ENCODE assay signal across 8 mouse cellular contexts in the genomic region with DNA sequence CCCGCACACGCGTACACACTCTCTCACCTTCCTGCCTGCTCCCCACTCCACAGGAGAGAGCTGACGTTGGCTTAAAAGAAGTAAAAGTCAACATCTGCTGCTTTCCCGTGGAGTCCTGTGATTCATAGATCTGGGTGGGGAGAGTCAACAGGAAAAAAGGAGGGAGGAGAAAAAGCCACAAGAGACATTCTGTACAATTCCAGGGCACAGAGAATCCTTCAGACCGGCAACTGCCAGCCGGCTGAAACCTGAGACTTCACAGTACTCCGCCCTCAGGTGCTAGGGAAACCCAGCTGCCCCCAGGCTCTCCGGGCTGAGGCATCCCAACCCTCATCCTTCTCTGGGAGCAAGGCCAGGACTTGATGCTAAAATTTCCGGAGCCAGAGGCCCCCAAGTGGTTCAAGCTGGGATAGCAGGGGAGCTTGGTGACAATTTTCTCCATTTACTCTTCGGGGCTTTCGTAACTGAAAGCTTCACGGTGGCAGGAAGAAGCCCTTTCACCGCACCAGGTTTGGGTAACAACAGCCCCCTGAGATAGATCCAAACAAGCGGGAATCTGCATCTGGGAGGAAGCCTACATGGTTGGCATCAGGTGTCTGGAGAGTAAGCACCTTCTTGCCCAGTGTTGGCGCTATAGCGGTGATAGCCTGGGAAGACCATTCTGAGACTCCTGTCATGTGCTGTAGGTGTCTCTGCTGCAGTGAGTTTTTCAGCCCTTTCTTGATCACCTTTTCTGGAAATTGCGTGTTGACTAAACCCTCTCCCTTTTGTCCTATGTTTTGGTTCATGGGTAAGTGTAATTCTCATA. TPM values are rescaled to one million over a fixed set of nuclear protein-coding genes. Genes with fewer than 3 reads are reported as not detected.
DNase-seq lines count a peak whose midpoint lies in the region; ATAC-seq and TF ChIP-seq lines count a peak whose summit lies in the region.

No protein-coding gene starts in this region.

- no peaks in the 10 kb centered on the region for H3K4me1 ChIP-seq in brown adipose tissue, adult 24 weeks (ENCODE audit: control insufficient read depth, insufficient read depth, insufficient read length, low read length)
- H3K4me1 ChIP-seq in forebrain, embryonic 10.5 days = peaks cover 16% of the 10 kb centered on the region
- peaks cover 14% of the 10 kb centered on the region for H3K4me1 ChIP-seq in heart, embryonic 15.5 days (replicated peaks)
- peaks cover 12% of the 10 kb centered on the region for H3K4me1 ChIP-seq in liver, embryonic 13.5 days (replicated peaks)
- no peaks in the 10 kb centered on the region for H3K4me1 ChIP-seq in neural tube, embryonic 11.5 days (ENCODE audit: control insufficient read depth, insufficient read depth, low read length)
- no peaks in the 10 kb centered on the region for H3K4me1 ChIP-seq in stomach, postnatal 0 days (replicated peaks; ENCODE audit: control insufficient read depth, insufficient read depth)

- 5% methylated on average over 17 of the region's 18 CpGs for WGBS in forebrain, embryonic 10.5 days
- 4% methylated on average over 18 of the region's 18 CpGs for WGBS in heart, embryonic 15.5 days
- WGBS in liver, embryonic 13.5 days (ENCODE audit: insufficient replicate concordance) = 11% methylated on average over 17 of the region's 18 CpGs
- WGBS in neural tube, embryonic 11.5 days = 7% methylated on average over 15 of the region's 18 CpGs
- WGBS in stomach, postnatal 0 days = 6% methylated on average over 16 of the region's 18 CpGs

- H3K9ac ChIP-seq in heart, embryonic 15.5 days = peak overlapping the region; percentile 47; the same call in 1 of the 2 replicates
- 0 out of 2 replicates have a peak overlapping the region, but pooled peaks have one; percentile 38 for H3K9ac ChIP-seq in liver, embryonic 13.5 days
- H3K9ac ChIP-seq in neural tube, embryonic 11.5 days (ENCODE audit: low read length) = no peak overlapping the region
- H3K9ac ChIP-seq in stomach, postnatal 0 days (ENCODE audit: low read length) = peak overlapping the region; percentile 59

- no peak for TF ChIP-seq EP300 in stomach, postnatal 0 days (optimal IDR thresholded peaks at IDR 0.05)

- TF ChIP-seq CTCF in stomach, postnatal 0 days (IDR thresholded peaks at IDR 0.05; ENCODE audit: low read depth) = peak; percentile 86

- H3K4me3 ChIP-seq in brown adipose tissue, adult 24 weeks (ENCODE audit: insufficient read depth, low read depth, low read length) = peak overlapping the region; percentile 39
- H3K4me3 ChIP-seq in forebrain, embryonic 10.5 days = peak overlapping the region; percentile 41
- peak overlapping the region; percentile 39 for H3K4me3 ChIP-seq in heart, embryonic 15.5 days
- peak overlapping the region; percentile 31 for H3K4me3 ChIP-seq in liver, embryonic 13.5 days (replicated peaks)
- no peak overlapping the region for H3K4me3 ChIP-seq in neural tube, embryonic 11.5 days (ENCODE audit: low read depth, low read length)
- peak overlapping the region; percentile 29 for H3K4me3 ChIP-seq in stomach, postnatal 0 days (ENCODE audit: low read depth, low read length)

- H3K27me3 ChIP-seq in forebrain, embryonic 10.5 days (ENCODE audit: poor library complexity, severe bottlenecking) = peaks cover 6% of the 10 kb centered on the region; the same call in 1 of the 2 replicates
- H3K27me3 ChIP-seq in heart, embryonic 15.5 days = no peaks in the 10 kb centered on the region
- H3K27me3 ChIP-seq in liver, embryonic 13.5 days = 0 out of 2 replicates have a peak, but pooled peaks cover 9% of the 10 kb centered on the region
- H3K27me3 ChIP-seq in neural tube, embryonic 11.5 days (ENCODE audit: control insufficient read depth, insufficient read depth, low read length) = no peaks in the 10 kb centered on the region
- no peaks in the 10 kb centered on the region for H3K27me3 ChIP-seq in stomach, postnatal 0 days (ENCODE audit: control insufficient read depth, insufficient read depth, low read length)

- no peaks in the 10 kb centered on the region for H3K9me3 ChIP-seq in forebrain, embryonic 10.5 days
- H3K9me3 ChIP-seq in heart, embryonic 15.5 days (replicated peaks) = no peaks in the 10 kb centered on the region
- H3K9me3 ChIP-seq in liver, embryonic 13.5 days (replicated peaks) = no peaks in the 10 kb centered on the region
- no peaks in the 10 kb centered on the region for H3K9me3 ChIP-seq in neural tube, embryonic 11.5 days (ENCODE audit: control insufficient read depth, low read length)
- H3K9me3 ChIP-seq in stomach, postnatal 0 days (ENCODE audit: control insufficient read depth, low read length) = no peaks in the 10 kb centered on the region

- no peak overlapping the region for H3K27ac ChIP-seq in brown adipose tissue, adult 24 weeks (replicated peaks; ENCODE audit: low read depth, low read length)
- H3K27ac ChIP-seq in forebrain, embryonic 10.5 days = peak overlapping the region; percentile 74
- H3K27ac ChIP-seq in heart, embryonic 15.5 days = peak overlapping the region; percentile 31; the same call in 1 of the 2 replicates
- H3K27ac ChIP-seq in liver, embryonic 13.5 days = no peak overlapping the region
- no peak overlapping the region for H3K27ac ChIP-seq in neural tube, embryonic 11.5 days (ENCODE audit: low read depth, low read length)
- peak overlapping the region; percentile 63 for H3K27ac ChIP-seq in stomach, postnatal 0 days (replicated peaks)

- H3K4me2 ChIP-seq in heart, embryonic 15.5 days = peak overlapping the region; percentile 72
- H3K4me2 ChIP-seq in liver, embryonic 13.5 days = peak overlapping the region; percentile 59
- peak overlapping the region; percentile 45 for H3K4me2 ChIP-seq in neural tube, embryonic 11.5 days (ENCODE audit: low read depth)
- H3K4me2 ChIP-seq in stomach, postnatal 0 days (replicated peaks; ENCODE audit: low read depth) = peak overlapping the region; percentile 59

- no peaks in the 10 kb centered on the region for H3K36me3 ChIP-seq in forebrain, embryonic 10.5 days (replicated peaks)
- no peaks in the 10 kb centered on the region for H3K36me3 ChIP-seq in heart, embryonic 15.5 days
- no peaks in the 10 kb centered on the region for H3K36me3 ChIP-seq in liver, embryonic 13.5 days
- H3K36me3 ChIP-seq in neural tube, embryonic 11.5 days (ENCODE audit: control insufficient read depth, insufficient read depth, low read length) = no peaks in the 10 kb centered on the region
- H3K36me3 ChIP-seq in stomach, postnatal 0 days (ENCODE audit: control insufficient read depth, insufficient read depth, low read length) = no peaks in the 10 kb centered on the region

- peak; percentile 81 for DNase-seq in forebrain, embryonic 10.5 days (ENCODE audit: extremely low spot score, low spot score)
- DNase-seq in kidney, postnatal 14 days = peak; percentile 86
- DNase-seq in liver, embryonic 13.5 days = peak; percentile 34
- DNase-seq in neural tube, embryonic 11.5 days (ENCODE audit: low spot score) = peak; percentile 88
- peak; percentile 88 for DNase-seq in stomach, postnatal 0 days (ENCODE audit: low spot score)

- peak; percentile 79 for ATAC-seq in CD4-positive, CD25-positive, alpha-beta regulatory T cell, adult 4 months
- ATAC-seq in heart, embryonic 15.5 days (replicated peaks; ENCODE audit: insufficient number of reproducible peaks, insufficient read depth, low FRiP score, low read depth) = peak; percentile 74
- ATAC-seq in liver, embryonic 13.5 days (ENCODE audit: low read depth) = peak; percentile 26; the same call in 1 of the 2 replicates
- peak; percentile 72; the same call in 1 of the 2 replicates for ATAC-seq in neural tube, embryonic 11.5 days (ENCODE audit: insufficient read depth, low FRiP score, low TSS enrichment)
- peak; percentile 96 for ATAC-seq in stomach, postnatal 0 days (ENCODE audit: low FRiP score, low TSS enrichment)

RNA-seq across cellular contexts. Expression of gene Ankrd35, which starts 6.3 kb away (rescaled TPM):
- polyA plus RNA-seq in CD4-positive, CD25-positive, alpha-beta regulatory T cell, adult 4 months (2017; shearing (Covaris generic)) = not detected
- 0.29 TPM in 1 of 2 replicates, not detected in the other for polyA plus RNA-seq in brown adipose tissue, adult 24 weeks (2012; ENCODE audit: insufficient read depth, insufficient read length, missing spikeins)
- 0.06 and 0.09 TPM in 2 replicates for polyA plus RNA-seq in forebrain, embryonic 10.5 days (2016; fragmentation: Nextera tagmentation; extraction: Ambion mirVana)
- polyA plus RNA-seq in heart, embryonic 15.5 days (2015; fragmentation: Nextera tagmentation; extraction: Ambion mirVana) = 0.31 and 0.56 TPM in 2 replicates
- polyA plus RNA-seq in liver, embryonic 13.5 days (2015; fragmentation: Nextera tagmentation; extraction: Ambion mirVana) = 0.38 and 0.59 TPM in 2 replicates
- 0.11 and 0.16 TPM in 2 replicates for polyA plus RNA-seq in neural tube, embryonic 11.5 days (2014; fragmentation: Nextera tagmentation; extraction: Ambion mirVana)
- 5.5 and 6.2 TPM in 2 replicates for polyA plus RNA-seq in stomach, postnatal 0 days (2015; fragmentation: Nextera tagmentation; extraction: Ambion mirVana)

RNA-seq across cellular contexts. Expression of gene Itga10, which starts 18.3 kb away (rescaled TPM):
- polyA plus RNA-seq in CD4-positive, CD25-positive, alpha-beta regulatory T cell, adult 4 months (2017; shearing (Covaris generic)) = under 1 TPM; 0.19 to 0.42 TPM
- 0.20 and 0.67 TPM in 2 replicates for polyA plus RNA-seq in brown adipose tissue, adult 24 weeks (2012; ENCODE audit: insufficient read depth, insufficient read length, missing spikeins)
- polyA plus RNA-seq in forebrain, embryonic 10.5 days (2016; fragmentation: Nextera tagmentation; extraction: Ambion mirVana) = 0.43 and 0.51 TPM in 2 replicates
- 1.00 and 1.2 TPM in 2 replicates for polyA plus RNA-seq in heart, embryonic 15.5 days (2015; fragmentation: Nextera tagmentation; extraction: Ambion mirVana)
- polyA plus RNA-seq in liver, embryonic 13.5 days (2015; fragmentation: Nextera tagmentation; extraction: Ambion mirVana) = 0.13 and 0.24 TPM in 2 replicates
- polyA plus RNA-seq in neural tube, embryonic 11.5 days (2014; fragmentation: Nextera tagmentation; extraction: Ambion mirVana) = 0.72 and 0.86 TPM in 2 replicates
- 0.28 and 0.42 TPM in 2 replicates for polyA plus RNA-seq in stomach, postnatal 0 days (2015; fragmentation: Nextera tagmentation; extraction: Ambion mirVana)

RNA-seq across cellular contexts. Expression of gene Gm42957, which starts 28.4 kb away (rescaled TPM):
- under 1 TPM in 1 of 2 experiments, not detected in 1; 0.11 TPM for polyA plus RNA-seq in CD4-positive, CD25-positive, alpha-beta regulatory T cell, adult 4 months (2017; shearing (Covaris generic))
- not detected in 2 replicates for polyA plus RNA-seq in brown adipose tissue, adult 24 weeks (2012; ENCODE audit: insufficient read depth, insufficient read length, missing spikeins)
- 0.11 and 0.12 TPM in 2 replicates for polyA plus RNA-seq in forebrain, embryonic 10.5 days (2016; fragmentation: Nextera tagmentation; extraction: Ambion mirVana)
- polyA plus RNA-seq in heart, embryonic 15.5 days (2015; fragmentation: Nextera tagmentation; extraction: Ambion mirVana) = 0.10 and 0.15 TPM in 2 replicates
- 0.02 TPM in 1 of 2 replicates, not detected in the other for polyA plus RNA-seq in liver, embryonic 13.5 days (2015; fragmentation: Nextera tagmentation; extraction: Ambion mirVana)
- polyA plus RNA-seq in neural tube, embryonic 11.5 days (2014; fragmentation: Nextera tagmentation; extraction: Ambion mirVana) = not detected in 2 replicates
- polyA plus RNA-seq in stomach, postnatal 0 days (2015; fragmentation: Nextera tagmentation; extraction: Ambion mirVana) = 0.04 and 0.05 TPM in 2 replicates

RNA-seq across cellular contexts. Expression of gene Pex11b, which starts 28.5 kb away (rescaled TPM):
- polyA plus RNA-seq in CD4-positive, CD25-positive, alpha-beta regulatory T cell, adult 4 months (2017; shearing (Covaris generic)) = 10 to 100 TPM; 56.4 to 70.5 TPM
- polyA plus RNA-seq in brown adipose tissue, adult 24 weeks (2012; ENCODE audit: insufficient read depth, insufficient read length, missing spikeins) = 31.9 and 35.4 TPM in 2 replicates
- polyA plus RNA-seq in forebrain, embryonic 10.5 days (2016; fragmentation: Nextera tagmentation; extraction: Ambion mirVana) = 36.6 and 40.7 TPM in 2 replicates
- 35.5 and 37.6 TPM in 2 replicates for polyA plus RNA-seq in heart, embryonic 15.5 days (2015; fragmentation: Nextera tagmentation; extraction: Ambion mirVana)
- 19.8 and 22.2 TPM in 2 replicates for polyA plus RNA-seq in liver, embryonic 13.5 days (2015; fragmentation: Nextera tagmentation; extraction: Ambion mirVana)
- 40.5 and 45.9 TPM in 2 replicates for polyA plus RNA-seq in neural tube, embryonic 11.5 days (2014; fragmentation: Nextera tagmentation; extraction: Ambion mirVana)
- polyA plus RNA-seq in stomach, postnatal 0 days (2015; fragmentation: Nextera tagmentation; extraction: Ambion mirVana) = 36.6 and 38.2 TPM in 2 replicates

RNA-seq across cellular contexts. Expression of gene Pias3, which starts 32.5 kb away (rescaled TPM):
- polyA plus RNA-seq in CD4-positive, CD25-positive, alpha-beta regulatory T cell, adult 4 months (2017; shearing (Covaris generic)) = 10 to 100 TPM; 41.9 to 83.2 TPM
- polyA plus RNA-seq in brown adipose tissue, adult 24 weeks (2012; ENCODE audit: insufficient read depth, insufficient read length, missing spikeins) = 8.2 and 9.0 TPM in 2 replicates
- 45.2 and 49.6 TPM in 2 replicates for polyA plus RNA-seq in forebrain, embryonic 10.5 days (2016; fragmentation: Nextera tagmentation; extraction: Ambion mirVana)
- polyA plus RNA-seq in heart, embryonic 15.5 days (2015; fragmentation: Nextera tagmentation; extraction: Ambion mirVana) = 33.2 and 43.7 TPM in 2 replicates
- polyA plus RNA-seq in liver, embryonic 13.5 days (2015; fragmentation: Nextera tagmentation; extraction: Ambion mirVana) = 6.1 and 8.5 TPM in 2 replicates
- polyA plus RNA-seq in neural tube, embryonic 11.5 days (2014; fragmentation: Nextera tagmentation; extraction: Ambion mirVana) = 30.3 and 35.2 TPM in 2 replicates
- polyA plus RNA-seq in stomach, postnatal 0 days (2015; fragmentation: Nextera tagmentation; extraction: Ambion mirVana) = 23.4 and 27.1 TPM in 2 replicates

Comparison
In these comparisons a context has a peak if more than half of its experiments do, and no peak if none do; other contexts are left out.
1. ATAC-seq: peak in every context shown above with its lines; median percentile 96 in stomach, postnatal 0 days; 79 in CD4-positive, CD25-positive, alpha-beta regulatory T cell, adult 4 months; 74 in heart, embryonic 15.5 days; 72 in neural tube, embryonic 11.5 days; 26 in liver, embryonic 13.5 days.
2. H3K27ac ChIP-seq: peak in forebrain, embryonic 10.5 days (single experiment), heart, embryonic 15.5 days (single experiment) and stomach, postnatal 0 days (single experiment); none in brown adipose tissue, adult 24 weeks (single experiment), liver, embryonic 13.5 days (single experiment) and neural tube, embryonic 11.5 days (single experiment).
3. DNase-seq: peak in every context shown above with its lines; median percentile 88 in neural tube, embryonic 11.5 days; 88 in stomach, postnatal 0 days; 86 in kidney, postnatal 14 days; 81 in forebrain, embryonic 10.5 days; 34 in liver, embryonic 13.5 days.
4. Peak in every context shown above with its lines, with median percentiles within 50 percentile points of each other: H3K4me2 ChIP-seq.